In the genomic region with DNA sequence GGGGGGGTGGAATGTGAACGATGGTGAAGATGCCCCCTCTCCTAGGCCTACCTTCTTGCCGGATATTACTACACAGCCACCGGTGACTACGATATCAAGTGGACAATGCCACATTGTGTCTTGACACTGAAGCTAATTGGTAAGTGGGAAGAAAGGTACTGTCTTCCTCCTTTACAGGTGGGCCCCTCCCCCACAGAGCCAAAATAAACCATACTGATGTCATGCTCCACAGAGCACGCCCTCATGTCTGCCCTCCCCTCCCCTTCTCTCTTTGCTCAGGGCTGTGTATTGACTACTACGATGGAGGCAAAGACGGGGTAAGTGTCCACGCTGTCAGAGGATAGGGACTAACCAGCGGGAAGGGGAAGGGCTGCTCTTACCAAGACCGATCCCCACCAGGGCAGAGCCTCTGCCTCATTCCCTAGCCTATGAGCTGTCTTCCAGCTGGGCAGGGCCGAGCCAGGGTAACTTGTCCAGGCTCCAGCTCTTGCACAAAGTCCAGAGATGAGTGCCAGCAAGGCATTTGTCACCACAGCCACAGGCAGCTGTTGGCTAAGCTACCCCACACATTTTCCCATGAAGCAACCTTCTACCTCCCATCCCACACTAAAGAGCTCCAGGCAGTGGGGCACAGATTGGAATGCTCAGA, we compare ENCODE assay signal across 8 mouse cellular contexts. TPM values are rescaled to one million over a fixed set of nuclear protein-coding genes. Genes with fewer than 3 reads are reported as not detected.
A peak's percentile ranks its signal among the peaks of the same experiment; 100 is the strongest.
DNase-seq lines count a peak whose midpoint lies in the region; ATAC-seq and TF ChIP-seq lines count a peak whose summit lies in the region.

No protein-coding gene starts in this region.

- DNase-seq in hindbrain, embryonic 10.5 days (ENCODE audit: low spot score): no peak
- peak; percentile 79 for DNase-seq in Patski (ENCODE audit: low read depth, low spot score)
- no peak for DNase-seq in forebrain, postnatal 0 days
- DNase-seq in kidney, adult 8-10 months: peak; percentile 58 to 68
- DNase-seq in lung, adult 18-20 months: peak; percentile 73 to 81
- no peak for DNase-seq in embryo, embryonic 10.5 days (ENCODE audit: low spot score)

- no peak overlapping the region for H3K27ac ChIP-seq in hindbrain, embryonic 13.5 days
- no peak overlapping the region for H3K27ac ChIP-seq in hindbrain, embryonic 10.5 days
- no peak overlapping the region for H3K27ac ChIP-seq in forebrain, postnatal 0 days (ENCODE audit: low read depth, low read length)

- CTCF ChIA-PET in Patski (lab: Charles Lee): interaction anchor here (0.9 to 4.7 kb wide), 7 partner anchors 9 to 59 kb away, joined by 3 to 23 read pairs (median 6); partner anchors contain the start of gene Lpcat3

- H3K4me1 ChIP-seq in hindbrain, embryonic 13.5 days (replicated peaks): no peaks in the 10 kb centered on the region
- H3K4me1 ChIP-seq in hindbrain, embryonic 10.5 days (replicated peaks): peaks cover 5% of the 10 kb centered on the region; the same call in 1 of the 2 replicates
- no peaks in the 10 kb centered on the region for H3K4me1 ChIP-seq in forebrain, postnatal 0 days (ENCODE audit: insufficient read depth)

- TF ChIP-seq CTCF in Patski (IDR thresholded peaks at IDR 0.05): no peak
- TF ChIP-seq CTCF in forebrain, postnatal 0 days (IDR thresholded peaks at IDR 0.05; ENCODE audit: low read depth): no peak

- H3K9ac ChIP-seq in hindbrain, embryonic 13.5 days: no peak overlapping the region
- no peak overlapping the region for H3K9ac ChIP-seq in forebrain, postnatal 0 days

- H3K27me3 ChIP-seq in hindbrain, embryonic 13.5 days: no peaks in the 10 kb centered on the region
- no peaks in the 10 kb centered on the region for H3K27me3 ChIP-seq in hindbrain, embryonic 10.5 days (ENCODE audit: insufficient read depth, poor library complexity, severe bottlenecking)
- H3K27me3 ChIP-seq in Patski: no peaks in the 10 kb centered on the region
- no peaks in the 10 kb centered on the region for H3K27me3 ChIP-seq in forebrain, postnatal 0 days (ENCODE audit: insufficient read depth, low read length)

- H3K36me3 ChIP-seq in hindbrain, embryonic 13.5 days: peaks cover 62% of the 10 kb centered on the region
- H3K36me3 ChIP-seq in hindbrain, embryonic 10.5 days: peaks cover 77% of the 10 kb centered on the region
- peaks cover 55% of the 10 kb centered on the region for H3K36me3 ChIP-seq in forebrain, postnatal 0 days (ENCODE audit: insufficient read depth)

- H3K4me2 ChIP-seq in hindbrain, embryonic 13.5 days: no peak overlapping the region
- no peak overlapping the region for H3K4me2 ChIP-seq in forebrain, postnatal 0 days (ENCODE audit: low read depth)

- WGBS in hindbrain, embryonic 13.5 days: 91% methylated on average over 11 of the region's 11 CpGs
- WGBS in hindbrain, embryonic 10.5 days: 84% methylated on average over 11 of the region's 11 CpGs
- WGBS in forebrain, postnatal 0 days: 83% methylated on average over 11 of the region's 11 CpGs

- ATAC-seq in hindbrain, embryonic 13.5 days (ENCODE audit: low FRiP score): peak; percentile 21; the same call in 1 of the 2 replicates
- ATAC-seq in Patski: peak; percentile 94
- peak; percentile 23; the same call in 1 of the 2 replicates for ATAC-seq in forebrain, postnatal 0 days
- ATAC-seq in erythroblast, adult 5-6 weeks (replicated peaks; ENCODE audit: low FRiP score, poor library complexity, severe bottlenecking): no peak

- H3K9me3 ChIP-seq in hindbrain, embryonic 13.5 days: no peaks in the 10 kb centered on the region
- no peaks in the 10 kb centered on the region for H3K9me3 ChIP-seq in hindbrain, embryonic 10.5 days
- H3K9me3 ChIP-seq in forebrain, postnatal 0 days (ENCODE audit: low read length): no peaks in the 10 kb centered on the region

- POLR2A ChIA-PET in Patski (lab: Charles Lee): interaction anchor here (0.6 to 2.1 kb wide), 2 partner anchors 14 to 18 kb away, joined by 3 to 6 read pairs; no protein-coding TSS in a partner anchor

- no peak overlapping the region for H3K4me3 ChIP-seq in hindbrain, embryonic 13.5 days
- no peak overlapping the region for H3K4me3 ChIP-seq in hindbrain, embryonic 10.5 days
- no peak overlapping the region for H3K4me3 ChIP-seq in forebrain, postnatal 0 days (ENCODE audit: low read depth, low read length)

- in situ Hi-C loops in Patski (cut with MboI; ENCODE audit: low pct_unique_long_range_greater_than_20kb): no loop called here

RNA-seq across cellular contexts. Expression of gene Emg1, which starts 11.9 kb away (rescaled TPM):
- 111 and 118 TPM in 2 replicates for polyA plus RNA-seq in hindbrain, embryonic 13.5 days (2015; fragmentation: Nextera tagmentation; extraction: Ambion mirVana)
- 215 and 232 TPM in 2 replicates for polyA plus RNA-seq in hindbrain, embryonic 10.5 days (2016; fragmentation: Nextera tagmentation; extraction: Ambion mirVana)
- polyA plus RNA-seq in Patski (2021): 100 TPM
- total RNA-seq in forebrain, postnatal 0 days (2014; rRNA removed): 105 TPM in 2 replicates
- 96.2 and 116 TPM in 2 replicates for polyA plus RNA-seq in forebrain, postnatal 0 days (2015; fragmentation: Nextera tagmentation; extraction: Ambion mirVana)
- 65.1 and 66.0 TPM in 2 replicates for total RNA-seq in erythroblast, adult 5-6 weeks (2015; ENCODE audit: low replicate concordance)
- 35.8 and 37.2 TPM in 2 replicates for total RNA-seq in erythroblast, adult 5-6 weeks (2017; ENCODE audit: low replicate concordance)

RNA-seq across cellular contexts. Expression of gene Phb2, which starts 12.1 kb away (rescaled TPM):
- polyA plus RNA-seq in hindbrain, embryonic 13.5 days (2015; fragmentation: Nextera tagmentation; extraction: Ambion mirVana): 254 and 257 TPM in 2 replicates
- polyA plus RNA-seq in hindbrain, embryonic 10.5 days (2016; fragmentation: Nextera tagmentation; extraction: Ambion mirVana): 410 and 445 TPM in 2 replicates
- polyA plus RNA-seq in Patski (2021): 275 TPM
- total RNA-seq in forebrain, postnatal 0 days (2014; rRNA removed): 200 and 215 TPM in 2 replicates
- polyA plus RNA-seq in forebrain, postnatal 0 days (2015; fragmentation: Nextera tagmentation; extraction: Ambion mirVana): 271 TPM in 2 replicates
- 44.2 and 79.4 TPM in 2 replicates for total RNA-seq in erythroblast, adult 5-6 weeks (2015; ENCODE audit: low replicate concordance)
- 70.3 and 70.7 TPM in 2 replicates for total RNA-seq in erythroblast, adult 5-6 weeks (2017; ENCODE audit: low replicate concordance)

RNA-seq across cellular contexts. Expression of gene Lpcat3, which starts 37.3 kb away (rescaled TPM):
- 38.5 and 52.2 TPM in 2 replicates for polyA plus RNA-seq in hindbrain, embryonic 13.5 days (2015; fragmentation: Nextera tagmentation; extraction: Ambion mirVana)
- 39.6 and 43.6 TPM in 2 replicates for polyA plus RNA-seq in hindbrain, embryonic 10.5 days (2016; fragmentation: Nextera tagmentation; extraction: Ambion mirVana)
- polyA plus RNA-seq in Patski (2021): 107 TPM
- 27.6 and 35.6 TPM in 2 replicates for total RNA-seq in forebrain, postnatal 0 days (2014; rRNA removed)
- 34.3 and 41.3 TPM in 2 replicates for polyA plus RNA-seq in forebrain, postnatal 0 days (2015; fragmentation: Nextera tagmentation; extraction: Ambion mirVana)
- total RNA-seq in erythroblast, adult 5-6 weeks (2015; ENCODE audit: low replicate concordance): 118 and 141 TPM in 2 replicates
- 81.5 and 135 TPM in 2 replicates for total RNA-seq in erythroblast, adult 5-6 weeks (2017; ENCODE audit: low replicate concordance)

RNA-seq across cellular contexts. Expression of gene Ptpn6, which starts 38.4 kb away (rescaled TPM):
- polyA plus RNA-seq in hindbrain, embryonic 13.5 days (2015; fragmentation: Nextera tagmentation; extraction: Ambion mirVana): 5.0 and 5.9 TPM in 2 replicates
- 7.9 and 8.2 TPM in 2 replicates for polyA plus RNA-seq in hindbrain, embryonic 10.5 days (2016; fragmentation: Nextera tagmentation; extraction: Ambion mirVana)
- 1.5 TPM for polyA plus RNA-seq in Patski (2021)
- total RNA-seq in forebrain, postnatal 0 days (2014; rRNA removed): 2.2 and 2.9 TPM in 2 replicates
- polyA plus RNA-seq in forebrain, postnatal 0 days (2015; fragmentation: Nextera tagmentation; extraction: Ambion mirVana): 3.6 and 3.8 TPM in 2 replicates
- total RNA-seq in erythroblast, adult 5-6 weeks (2015; ENCODE audit: low replicate concordance): 57.8 and 60.2 TPM in 2 replicates
- 142 and 156 TPM in 2 replicates for total RNA-seq in erythroblast, adult 5-6 weeks (2017; ENCODE audit: low replicate concordance)

RNA-seq across cellular contexts. Expression of gene Grcc10, which starts 41.1 kb away (rescaled TPM):
- polyA plus RNA-seq in hindbrain, embryonic 13.5 days (2015; fragmentation: Nextera tagmentation; extraction: Ambion mirVana): 670 and 677 TPM in 2 replicates
- polyA plus RNA-seq in hindbrain, embryonic 10.5 days (2016; fragmentation: Nextera tagmentation; extraction: Ambion mirVana): 446 and 555 TPM in 2 replicates
- polyA plus RNA-seq in Patski (2021): 270 TPM
- 257 and 314 TPM in 2 replicates for total RNA-seq in forebrain, postnatal 0 days (2014; rRNA removed)
- 699 and 862 TPM in 2 replicates for polyA plus RNA-seq in forebrain, postnatal 0 days (2015; fragmentation: Nextera tagmentation; extraction: Ambion mirVana)
- total RNA-seq in erythroblast, adult 5-6 weeks (2015; ENCODE audit: low replicate concordance): 33.6 and 64.9 TPM in 2 replicates
- 7.5 and 16.9 TPM in 2 replicates for total RNA-seq in erythroblast, adult 5-6 weeks (2017; ENCODE audit: low replicate concordance)

Comparison
In these comparisons a context has a peak if more than half of its experiments do, and no peak if none do; other contexts are left out.
1. DNase-seq: peak in Patski (single experiment), kidney, adult 8-10 months (2 of 2) and lung, adult 18-20 months (2 of 2); none in hindbrain, embryonic 10.5 days (single experiment), forebrain, postnatal 0 days (single experiment) and embryo, embryonic 10.5 days (single experiment).